Mouse (Mus musculus) heart, postnatal 10 days (tissue): Measurements from ENCODE around the gene Pik3cb. TPM values are rescaled to one million over a fixed set of nuclear protein-coding genes. Genes with fewer than 3 reads are reported as not detected.

Experiments used
- DNase-seq, 2 experiments: peaks; one replicate each; pipeline ENCODE4 v3.0.0; 2021
- intact Hi-C: fragments of 180-260 bp; cut with DNase I; formaldehyde crosslinking; loops from one replicate; pipeline ENCODE4 v1.15.1; 2025
- total RNA-seq, 2 experiments: library from RNA; stranded (reverse); gene quantifications; 2 replicates each; pipeline ENCODE4 v1.2.3; 2021

Pik3cb gene
- total RNA-seq, 2 experiments from 2014 or later, result 11.3 to 12.1 TPM

- intact Hi-C loops, result no loop called here
Observed at GRCm38 (mm10) chr9:99090546-99090945, 49.9 kb downstream of the Pik3cb start.

GRCm38 (mm10) chr9:99089904-99090303 is 50.5 kb downstream of the Pik3cb start:
- DNase-seq, result no peak
- intact Hi-C loops, result no loop called here

More at GRCm38 (mm10) chr9:99090546-99090945, 49.9 kb downstream of the Pik3cb start:
- DNase-seq, result no peak

DNA sequence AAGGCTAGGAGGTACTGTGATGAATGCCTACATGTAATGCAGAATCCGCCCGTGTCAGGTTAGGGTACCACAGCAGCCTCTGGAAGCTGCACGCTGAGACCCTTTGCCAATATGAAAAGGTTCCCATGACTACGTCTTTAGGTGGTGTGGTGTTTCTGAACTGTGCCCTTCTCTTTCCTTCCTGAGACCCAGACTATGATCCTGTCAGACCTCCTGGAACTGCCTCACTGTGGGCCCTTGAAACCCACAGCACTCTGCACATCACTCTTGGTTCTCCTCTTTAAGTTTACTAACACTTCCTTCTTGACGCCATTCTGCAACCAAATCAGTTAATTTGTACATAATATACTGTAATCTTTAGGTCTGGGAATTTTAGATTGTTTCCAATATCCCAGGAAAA is 58.7 kb downstream of the Pik3cb start:
- intact Hi-C loops, result loop anchor here (5.0 kb wide), 1 partner anchor 161 kb away; the partner anchor contains the start of gene Cep70
- DNase-seq, result no peak

- DNase-seq, result no peak
- intact Hi-C loops, result loop anchor here (5.0 kb wide), 1 partner anchor 161 kb away; the partner anchor contains the start of gene Cep70
Observed at GRCm38 (mm10) chr9:99081308-99081707, 59.1 kb downstream of the Pik3cb start.

DNA sequence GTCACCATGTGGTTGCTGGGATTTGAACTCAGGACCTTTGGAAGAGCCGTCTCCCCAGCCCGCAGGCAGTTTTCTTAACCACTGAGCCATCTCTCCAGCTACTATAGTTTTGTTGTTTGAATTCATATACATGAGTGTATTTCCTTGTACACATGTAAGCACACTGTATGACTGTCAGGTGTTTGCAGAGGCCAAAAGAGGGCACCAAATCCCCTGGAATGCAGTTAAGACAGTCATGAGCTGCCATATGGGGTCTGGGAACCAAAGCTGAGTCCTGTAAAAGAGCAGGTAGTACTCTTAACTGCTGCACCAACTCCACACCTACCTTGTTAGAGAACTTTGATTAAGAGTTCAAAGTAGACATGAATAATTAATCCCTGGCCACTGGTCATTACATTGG is 59.8 kb downstream of the Pik3cb start:
- intact Hi-C loops, result loop anchor here (5.0 kb wide), 1 partner anchor 162 kb away; the partner anchor contains the start of gene Cep70
- no peak for DNase-seq

DNA sequence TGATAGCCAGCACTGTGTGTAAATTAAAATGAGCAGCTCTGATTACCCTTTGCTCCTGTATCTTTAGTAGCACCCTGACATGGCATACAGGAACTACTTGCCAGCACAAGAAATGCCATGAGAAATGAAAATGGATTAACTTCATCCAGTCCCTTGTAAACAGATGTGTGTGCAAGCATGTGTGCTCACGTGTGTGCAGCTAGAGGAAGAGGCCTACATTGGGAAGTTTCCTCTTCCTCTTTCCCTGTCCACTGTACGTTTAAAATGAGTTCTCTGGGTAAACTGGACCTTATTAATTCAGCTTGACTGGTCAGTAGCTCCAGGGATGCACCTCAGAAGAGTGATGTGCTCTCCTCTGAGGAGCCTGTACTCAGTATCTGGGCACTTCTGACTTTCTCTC is 66.0 kb downstream of the Pik3cb start:
- intact Hi-C loops, result no loop called here
- no peak for DNase-seq

DNA sequence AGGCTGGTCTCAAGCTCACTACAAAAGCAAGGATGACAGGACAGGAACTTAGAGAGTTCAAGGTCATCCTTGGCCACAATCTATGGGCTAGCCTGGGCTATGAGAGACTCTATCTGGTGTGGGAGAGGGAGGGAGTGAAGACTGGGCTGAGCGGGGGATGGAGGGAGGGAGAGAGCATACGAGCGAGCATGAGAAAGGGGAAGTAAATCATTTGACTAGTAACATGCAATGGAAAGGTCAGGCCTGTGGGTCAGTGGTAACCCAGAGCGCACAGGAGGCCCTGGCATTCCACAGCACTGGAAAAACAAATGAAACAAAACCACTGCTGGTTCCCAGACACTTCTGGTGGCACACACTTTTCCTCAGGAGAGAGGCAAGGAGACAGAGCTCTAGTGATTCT is 67.9 kb downstream of the Pik3cb start:
- intact Hi-C loops, result no loop called here
- no peak for DNase-seq

- intact Hi-C loops, result loop anchor here (10.0 kb wide), 1 partner anchor 509 kb away; the partner anchor contains the start of gene Dbr1
- no peak for DNase-seq
Observed at GRCm38 (mm10) chr9:99065311-99065710, 75.1 kb downstream of the Pik3cb start.

DNA sequence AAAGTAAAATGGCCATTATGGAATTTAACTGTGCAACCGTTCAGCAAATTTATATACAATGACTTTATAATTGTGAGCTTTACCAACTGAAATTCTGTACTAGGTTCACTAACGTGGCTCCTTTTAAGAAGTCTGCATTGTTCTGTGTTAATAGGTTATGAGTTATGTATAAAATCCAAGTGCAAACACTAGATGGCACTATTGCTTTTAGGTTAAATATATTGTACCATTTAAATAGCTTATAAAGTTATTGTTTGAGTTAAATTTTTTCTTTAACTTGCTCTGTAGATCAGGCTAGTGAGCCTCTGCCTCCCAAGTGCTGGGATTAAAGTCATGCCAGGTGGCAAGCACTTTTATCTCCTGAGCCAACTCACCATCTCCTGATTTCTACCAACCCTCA is 76.2 kb downstream of the Pik3cb start:
- intact Hi-C loops, result loop anchor here (1.0 to 10.0 kb wide), 4 partner anchors 73 to 511 kb away; partner anchors contain the start of gene Dbr1
- peak in 1 of 2 experiments; percentile 13 for DNase-seq

- peak; percentile 78 to 86 for DNase-seq
- intact Hi-C loops, result loop anchor here (5.0 to 10.0 kb wide), 2 partner anchors 75 to 512 kb away; partner anchors contain the start of gene Dbr1
Observed at GRCm38 (mm10) chr9:99062544-99062943, 77.9 kb downstream of the Pik3cb start.

- intact Hi-C loops, result no loop called here
- DNase-seq, result no peak
Observed at GRCm38 (mm10) chr9:99057751-99058150, 82.7 kb downstream of the Pik3cb start.

DNA sequence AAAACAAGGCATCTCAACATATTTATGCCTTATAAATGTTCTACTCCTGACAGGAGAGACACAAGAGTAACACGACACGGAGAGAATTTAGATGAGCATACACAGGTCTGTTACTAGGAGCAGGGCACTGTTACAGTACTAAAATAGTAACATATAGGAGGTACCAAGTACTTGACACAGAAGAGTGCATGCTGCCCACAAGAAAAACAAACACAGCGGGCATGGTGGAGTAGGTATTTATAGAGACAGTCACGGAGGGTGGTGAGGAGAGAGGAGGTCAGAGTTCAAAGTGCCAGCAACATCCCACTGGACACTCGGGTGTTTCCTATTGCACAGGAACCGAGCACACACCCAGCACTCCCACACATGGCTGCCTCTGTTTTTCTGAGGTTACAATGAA is 90.7 kb downstream of the Pik3cb start:
- intact Hi-C loops, result loop anchor here (5.0 kb wide), 1 partner anchor 72 kb away; no protein-coding TSS in a partner anchor
- DNase-seq, result peak; percentile 5 to 8

- DNase-seq, result peak; percentile 48 to 54
- intact Hi-C loops, result loop anchor here (5.0 kb wide), 1 partner anchor 71 kb away; no protein-coding TSS in a partner anchor
Observed at GRCm38 (mm10) chr9:99048724-99049250, 91.6 kb downstream of the Pik3cb start.

GRCm38 (mm10) chr9:99044761-99045160 is 95.7 kb downstream of the Pik3cb start:
- DNase-seq, result no peak
- intact Hi-C loops, result loop anchor here (5.0 kb wide), 1 partner anchor 67 kb away; no protein-coding TSS in a partner anchor

DNA sequence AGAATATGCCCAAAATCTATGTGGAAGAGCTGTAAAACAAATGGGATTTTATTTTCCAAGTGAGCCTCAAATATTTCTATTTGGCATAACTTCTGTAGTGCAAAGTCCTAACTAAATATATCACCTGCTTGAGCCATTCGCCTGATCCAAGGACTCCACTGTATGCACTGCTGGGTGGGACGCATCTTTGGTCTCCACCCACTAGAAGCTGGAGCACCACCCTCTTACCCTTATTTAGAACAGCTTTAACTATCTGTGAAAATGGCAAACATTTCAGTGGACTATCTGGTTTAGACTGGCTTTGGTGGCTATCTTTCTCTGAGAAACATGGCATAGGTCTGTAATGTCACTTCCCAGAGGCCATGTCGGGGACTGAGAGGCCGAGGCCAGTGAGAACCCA is 97.8 kb downstream of the Pik3cb start:
- DNase-seq, result no peak

DNA sequence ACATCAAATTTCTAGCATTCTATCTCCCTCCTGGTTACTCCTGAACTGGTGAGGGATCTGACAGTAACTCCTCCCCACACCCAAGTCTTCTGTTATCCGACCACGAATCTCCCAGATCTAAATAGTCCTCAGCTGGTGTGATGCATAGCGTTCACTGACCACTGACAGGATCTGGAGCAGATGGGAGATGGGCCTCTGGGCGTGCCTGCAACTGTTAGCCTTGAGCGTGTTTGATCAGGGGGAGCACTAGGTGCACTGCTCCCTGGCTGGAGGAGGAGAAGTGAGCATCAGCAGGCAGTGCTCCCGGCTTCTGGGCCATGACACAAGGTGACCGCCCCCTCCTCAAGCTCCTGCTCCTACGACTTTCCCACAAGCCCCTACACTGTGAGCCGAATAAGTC is 98.4 kb downstream of the Pik3cb start:
- no peak for DNase-seq
- intact Hi-C loops, result no loop called here

More for the DNA sequence above, 97.8 kb downstream of the Pik3cb start:
- intact Hi-C loops, result no loop called here

DNA sequence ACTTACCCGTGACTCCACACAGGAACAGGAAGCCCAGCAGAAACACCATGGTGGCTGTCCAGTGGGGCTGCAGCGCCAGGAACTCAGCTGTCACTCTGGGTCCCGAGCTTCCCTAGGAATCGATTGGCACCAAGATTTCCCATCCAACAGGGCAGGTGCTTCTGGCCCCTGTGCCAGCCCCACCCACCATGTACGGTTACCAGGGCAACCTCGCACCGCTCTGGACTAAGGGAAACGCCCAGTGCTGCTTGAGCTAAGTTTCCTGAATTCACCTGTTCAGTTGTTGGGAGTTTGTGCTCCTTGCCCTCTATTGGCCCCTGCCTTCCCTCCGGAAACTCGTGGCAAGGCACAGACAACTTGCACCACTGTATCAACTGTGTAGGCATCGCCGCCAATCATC is 104.8 kb downstream of the Pik3cb start, which contains the start of gene Gm1123:
Gm1123 (minus strand) TSS at position 141 of the 400 bp plus-strand sequence.
- no peak for DNase-seq
- intact Hi-C loops, result no loop called here

DNA sequence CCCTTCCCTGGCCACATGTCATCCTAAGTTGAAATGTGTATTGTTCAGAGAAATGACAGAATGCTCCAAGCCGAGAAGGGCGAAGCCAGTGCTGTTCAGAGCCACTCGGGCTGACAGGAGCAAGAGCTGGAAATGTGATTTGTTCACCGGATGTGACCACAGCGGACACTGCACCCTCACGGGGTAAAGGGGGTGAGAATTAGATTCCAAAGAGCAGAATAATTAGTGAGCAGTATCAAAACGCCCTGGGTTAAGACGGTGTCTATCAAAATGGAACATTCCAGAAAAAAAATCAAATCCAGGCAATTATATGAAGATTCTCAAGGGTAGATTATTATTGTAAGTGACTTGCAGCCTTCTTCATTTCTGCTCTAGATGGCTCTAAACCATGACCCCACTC is 106.3 kb downstream of the Pik3cb start:
- DNase-seq, result no peak
- intact Hi-C loops, result no loop called here

DNA sequence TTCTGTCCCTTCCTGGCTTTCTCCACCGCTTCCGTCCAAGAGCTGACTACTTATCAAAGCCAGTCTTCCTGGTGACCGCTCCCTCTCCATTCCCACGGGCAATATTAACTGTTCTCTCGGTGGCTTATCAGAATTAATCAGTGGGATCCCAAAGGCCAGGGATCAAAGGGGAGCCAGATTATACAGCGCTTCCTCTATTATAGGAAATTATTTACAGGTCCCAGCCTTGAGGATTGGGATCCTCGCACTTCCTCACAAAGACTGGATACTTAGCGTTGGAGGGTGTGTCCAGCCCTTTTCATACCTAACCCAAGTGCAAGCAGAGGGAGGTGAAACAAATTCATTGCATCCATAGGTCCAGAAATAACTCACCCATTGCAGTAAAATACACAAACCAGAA is 108.4 kb downstream of the Pik3cb start:
- intact Hi-C loops, result no loop called here
- no peak for DNase-seq

DNA sequence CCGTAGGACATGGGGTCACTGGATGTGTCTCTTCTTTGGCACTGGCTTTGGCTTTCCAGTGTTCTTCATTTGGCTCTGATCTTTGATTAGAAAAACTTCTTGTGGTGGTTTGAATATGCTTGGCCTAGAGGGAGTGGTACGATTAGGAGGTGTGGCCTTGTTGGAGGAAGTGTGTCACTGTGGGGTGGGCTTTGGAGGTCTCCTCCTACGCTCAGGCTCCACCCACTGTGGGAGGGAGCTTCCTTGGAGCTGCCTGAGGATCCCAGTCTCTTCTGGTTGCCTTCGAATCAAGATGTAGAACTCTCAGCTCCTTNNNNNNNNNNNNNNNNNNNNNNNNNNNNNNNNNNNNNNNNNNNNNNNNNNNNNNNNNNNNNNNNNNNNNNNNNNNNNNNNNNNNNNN is 118.7 kb downstream of the Pik3cb start:
- intact Hi-C loops, result no loop called here
- DNase-seq, result no peak

GRCm38 (mm10) chr9:99021166-99021565 is 119.3 kb downstream of the Pik3cb start:
- intact Hi-C loops, result no loop called here
- DNase-seq, result no peak

GRCm38 (mm10) chr9:99017679-99018078 is 122.7 kb downstream of the Pik3cb start:
- intact Hi-C loops, result no loop called here
- DNase-seq, result no peak
